Mouse (Mus musculus): Measurements from ENCODE around the gene Olfr31.

The Olfr31 gene

GRCm38 (mm10) chr14:14354511-14355359 lies 32.1 kb downstream of the Olfr31 start:
- DNase-seq: no peak

GRCm38 (mm10) chr14:14355360-14355646 lies 32.7 kb downstream of the Olfr31 start:
- DNase-seq: no peak

All from kidney, postnatal 25 days (tissue).